Mouse (Mus musculus) hindbrain, embryonic 10.5 days (tissue): ENCODE measurements around the gene Fbln1. TPM values are rescaled to one million over a fixed set of nuclear protein-coding genes. Genes with fewer than 3 reads are reported as not detected.

Source experiments
- DNase-seq: peaks from one replicate; pipeline ENCODE4 v3.0.0-alpha.2; 2017; ENCODE audit warnings: low spot score
- H3K27ac ChIP-seq: fragments of 300-500 bp; sonication (generic); 2 replicates; pipeline ENCODE4 v1.5.1; 2016; ENCODE audit warnings: mild to moderate bottlenecking, moderate library complexity
- H3K27me3 ChIP-seq: fragments of 300-500 bp; sonication (generic); 2 replicates; pipeline ENCODE4 v1.6.1; 2016; ENCODE audit warnings: mild to moderate bottlenecking; ENCODE audit not compliant: poor library complexity, insufficient read depth, severe bottlenecking
- H3K36me3 ChIP-seq: fragments of 300-500 bp; sonication (generic); 2 replicates; pipeline ENCODE4 v1.6.1; 2016; ENCODE audit warnings: mild to moderate bottlenecking, moderate library complexity
- H3K4me1 ChIP-seq: fragments of 300-500 bp; sonication (generic); replicated peaks from 2 replicates; pipeline ENCODE4 v1.6.1; 2016; ENCODE audit warnings: mild to moderate bottlenecking
- H3K4me3 ChIP-seq: fragments of 300-500 bp; sonication (generic); 2 replicates; pipeline ENCODE4 v1.5.1; 2016; ENCODE audit warnings: mild to moderate bottlenecking, moderate library complexity
- H3K9me3 ChIP-seq: fragments of 300-500 bp; sonication (generic); 2 replicates; pipeline ENCODE4 v1.6.1; 2016; ENCODE audit warnings: mild to moderate bottlenecking, moderate library complexity
- whole genome bisulfite sequencing: fragments of 180-500 bp; shearing (Covaris S2); methylation state at CpG from one replicate; pipeline ENCODE4 v1.1.7; 2016; 5-methylcytosine and 5-hydroxymethylcytosine counted together
- polyA plus RNA-seq: library from polyadenylated mRNA; unstranded; fragments of >200 nt; fragmentation: Nextera tagmentation; extraction: Ambion mirVana; gene quantifications from 2 replicates; pipeline ENCODE4 v1.2.1, GENCODE M21; 2016

Fbln1 gene
- polyA plus RNA-seq, 1 experiment from 2014 or later: 157 TPM

DNA sequence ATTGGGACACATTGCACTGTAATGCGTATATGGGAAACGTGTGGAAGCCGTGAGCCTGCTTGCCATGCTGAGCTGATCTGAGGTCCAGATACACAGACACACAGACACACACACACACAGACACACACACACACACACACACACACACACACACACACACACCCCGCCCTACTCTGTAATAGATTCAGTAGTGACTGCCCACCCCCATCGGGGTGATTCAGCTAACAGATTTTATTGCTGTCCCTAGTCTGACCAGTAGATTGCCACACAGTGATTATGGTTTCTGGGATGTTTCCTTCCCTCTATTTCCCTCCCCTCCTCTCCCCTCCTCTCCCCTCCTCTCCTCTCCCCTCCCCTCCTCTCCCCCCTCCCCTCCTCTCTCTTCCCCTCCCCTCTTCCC, 42.6 kb downstream of the Fbln1 start:
- H3K36me3 ChIP-seq: peaks cover 96% of the 10 kb centered on the region
- WGBS: 93% methylated on average over 5 of the region's 5 CpGs

DNA sequence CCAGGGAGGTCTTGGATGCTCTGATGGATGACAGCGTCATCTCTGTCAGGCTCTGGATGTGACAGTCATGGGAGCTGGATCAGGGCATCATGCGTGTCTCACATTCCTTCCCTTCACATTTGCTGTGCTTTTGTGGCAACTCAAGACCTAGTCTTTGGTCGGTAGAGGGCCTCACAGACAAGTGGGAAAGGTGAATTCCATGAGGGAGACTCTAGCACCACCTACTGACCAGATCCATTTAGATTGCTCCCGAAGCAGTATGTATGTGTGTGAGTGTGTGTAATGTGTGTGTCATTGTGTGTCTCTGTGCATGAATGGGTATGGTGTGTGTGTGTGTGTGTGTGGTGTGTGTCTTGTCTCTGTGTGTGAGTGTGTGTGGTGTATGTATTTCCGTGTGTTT, 43.5 kb downstream of the Fbln1 start:
- Histone ChIP-seq H3K27me3 (no peaks in the 10 kb centered on the region), H3K27ac (no peak overlapping the region), H3K36me3 (peaks cover 87% of the 10 kb centered on the region), H3K4me3 (no peak overlapping the region), H3K4me1 (no peaks in the 10 kb centered on the region), H3K9me3 (no peaks in the 10 kb centered on the region)
- 62% methylated on average over 5 of the region's 5 CpGs for WGBS
- peak; percentile 22 for DNase-seq

More for the DNA sequence above, 42.6 kb downstream of the Fbln1 start:
- Histone ChIP-seq H3K9me3 (no peaks in the 10 kb centered on the region), H3K4me3 (no peak overlapping the region), H3K27me3 (no peaks in the 10 kb centered on the region), H3K27ac (no peak overlapping the region), H3K4me1 (no peaks in the 10 kb centered on the region)
- DNase-seq: no peak

DNA sequence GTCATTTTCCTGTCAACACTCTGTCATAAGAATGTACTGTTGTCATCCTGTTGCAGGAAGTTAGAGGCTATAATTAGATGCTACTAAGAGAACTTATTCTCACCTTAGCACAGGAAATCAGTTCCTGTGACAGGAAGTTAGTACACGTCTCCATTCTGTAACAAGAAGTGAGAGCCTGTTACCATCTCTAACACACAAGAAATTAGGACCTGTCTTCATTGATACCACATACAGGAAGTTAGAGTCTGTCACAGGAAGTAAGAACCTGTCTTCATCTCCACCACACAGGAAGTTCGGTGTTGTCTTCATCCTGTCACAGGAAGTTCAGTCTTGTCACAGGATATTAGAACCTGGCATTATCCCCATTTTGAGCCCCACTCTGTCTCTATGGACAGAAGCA, 44.7 kb downstream of the Fbln1 start:
- 91% methylated on average over 2 of the region's 2 CpGs for WGBS
- no peak for DNase-seq
- H3K9me3 ChIP-seq: no peaks in the 10 kb centered on the region
- H3K27me3 ChIP-seq: no peaks in the 10 kb centered on the region
- peaks cover 85% of the 10 kb centered on the region for H3K36me3 ChIP-seq
- H3K27ac ChIP-seq: no peak overlapping the region
- no peaks in the 10 kb centered on the region for H3K4me1 ChIP-seq
- H3K4me3 ChIP-seq: no peak overlapping the region

- Histone ChIP-seq H3K36me3 (peaks cover 70% of the 10 kb centered on the region), H3K27ac (no peak overlapping the region), H3K4me3 (no peak overlapping the region), H3K9me3 (no peaks in the 10 kb centered on the region), H3K27me3 (no peaks in the 10 kb centered on the region), H3K4me1 (no peaks in the 10 kb centered on the region)
- 95% methylated on average over 6 of the region's 6 CpGs for WGBS
- no peak for DNase-seq
Observed at GRCm38 (mm10) chr15:85252476-85252875, 46.7 kb downstream of the Fbln1 start.

DNA sequence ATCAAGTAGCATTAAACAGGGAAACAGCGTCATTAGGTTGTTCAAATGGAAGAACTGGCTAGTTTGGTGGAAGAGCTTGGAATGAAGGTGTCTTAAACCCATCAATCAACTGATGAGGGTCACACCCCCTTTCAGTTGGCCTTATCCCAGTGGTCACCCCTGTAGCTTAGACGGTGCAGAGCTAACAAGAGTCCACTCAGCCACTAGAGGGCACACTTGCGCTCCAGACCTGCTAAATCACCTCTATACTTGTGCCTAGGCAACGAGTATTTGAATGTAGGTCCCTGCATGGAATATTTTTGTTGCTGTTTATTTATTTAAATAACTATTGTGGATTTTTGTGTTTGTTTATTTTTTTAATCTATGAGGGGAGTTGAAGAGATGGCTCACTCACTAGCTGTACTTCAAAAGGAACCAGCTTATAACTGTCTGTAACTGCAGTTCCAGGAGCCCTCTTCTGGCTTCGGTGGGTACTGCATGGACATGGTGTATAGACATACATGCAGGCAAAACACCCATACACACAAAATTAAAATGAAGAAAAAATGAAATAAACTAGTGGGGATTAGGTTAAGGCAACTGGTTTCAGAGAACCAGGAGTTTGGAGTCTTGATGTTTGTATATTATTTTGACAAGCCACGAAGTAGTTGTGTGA, 52.2 kb downstream of the Fbln1 start:
- peaks cover 13% of the 10 kb centered on the region for H3K9me3 ChIP-seq
- DNase-seq: peak; percentile 47
- H3K4me1 ChIP-seq: no peaks in the 10 kb centered on the region
- H3K4me3 ChIP-seq: no peak overlapping the region
- peaks cover 53% of the 10 kb centered on the region for H3K36me3 ChIP-seq
- H3K27me3 ChIP-seq: no peaks in the 10 kb centered on the region
- H3K27ac ChIP-seq: no peak overlapping the region
- 72% methylated on average over 6 of the region's 6 CpGs for WGBS

GRCm38 (mm10) chr15:85262805-85263204, 57.1 kb downstream of the Fbln1 start:
- Histone ChIP-seq H3K4me3 (no peak overlapping the region), H3K27ac (no peak overlapping the region), H3K36me3 (peaks cover 61% of the 10 kb centered on the region), H3K4me1 (peaks cover 10% of the 10 kb centered on the region), H3K27me3 (no peaks in the 10 kb centered on the region), H3K9me3 (peaks cover 13% of the 10 kb centered on the region)
- no peak for DNase-seq
- WGBS: 89% methylated on average over 5 of the region's 5 CpGs

DNA sequence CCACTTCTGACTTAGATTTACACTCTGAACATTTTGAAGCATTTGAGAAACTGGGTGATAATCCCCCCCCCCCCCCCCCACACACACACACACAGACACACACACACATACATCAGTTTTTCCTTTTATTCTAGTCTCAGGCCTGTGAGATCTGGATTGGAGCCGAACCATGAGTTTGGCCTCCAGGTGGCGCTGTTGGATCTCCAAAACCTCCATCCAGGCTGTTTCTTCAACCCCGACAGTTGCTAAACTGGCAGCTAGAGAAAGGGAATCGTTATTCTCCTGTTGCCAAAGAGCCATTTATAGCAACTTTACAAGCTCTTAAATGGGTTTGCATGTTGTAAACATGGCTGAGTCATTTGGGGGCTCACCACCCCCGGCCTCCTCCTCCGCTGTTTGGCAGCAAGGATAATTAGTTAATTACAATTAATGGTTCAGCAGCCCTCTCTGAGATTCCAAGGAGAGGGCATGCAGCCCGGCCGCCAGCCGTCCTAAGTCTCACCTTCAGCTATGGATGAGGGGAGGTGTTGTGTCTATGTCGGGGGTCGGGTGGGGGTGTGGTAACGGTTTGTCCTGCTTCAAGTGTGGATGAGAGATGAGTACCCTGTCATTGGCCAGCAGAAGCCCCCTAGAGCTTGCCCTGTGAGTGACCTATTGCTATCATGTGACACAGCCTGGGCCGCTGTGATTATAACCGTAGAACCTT, 61.1 kb downstream of the Fbln1 start:
- H3K27ac ChIP-seq: 0 out of 2 replicates have a peak overlapping the region, but pooled peaks have one; percentile 31
- no peak overlapping the region for H3K4me3 ChIP-seq
- H3K27me3 ChIP-seq: no peaks in the 10 kb centered on the region
- H3K36me3 ChIP-seq: peaks cover 41% of the 10 kb centered on the region
- DNase-seq: peak; percentile 84
- peaks cover 22% of the 10 kb centered on the region for H3K4me1 ChIP-seq
- no peaks in the 10 kb centered on the region for H3K9me3 ChIP-seq
- 62% methylated on average over 14 of the region's 14 CpGs for WGBS

- 88% methylated on average over 19 of the region's 19 CpGs for WGBS
- H3K27me3 ChIP-seq: no peaks in the 10 kb centered on the region
- no peak for DNase-seq
- H3K4me3 ChIP-seq: no peak overlapping the region
- H3K9me3 ChIP-seq: no peaks in the 10 kb centered on the region
- peaks cover 41% of the 10 kb centered on the region for H3K36me3 ChIP-seq
- peak overlapping the region; percentile 31; the same call in 1 of the 2 replicates for H3K27ac ChIP-seq
- peaks cover 25% of the 10 kb centered on the region for H3K4me1 ChIP-seq
Observed at GRCm38 (mm10) chr15:85267891-85268290, 62.1 kb downstream of the Fbln1 start.

DNA sequence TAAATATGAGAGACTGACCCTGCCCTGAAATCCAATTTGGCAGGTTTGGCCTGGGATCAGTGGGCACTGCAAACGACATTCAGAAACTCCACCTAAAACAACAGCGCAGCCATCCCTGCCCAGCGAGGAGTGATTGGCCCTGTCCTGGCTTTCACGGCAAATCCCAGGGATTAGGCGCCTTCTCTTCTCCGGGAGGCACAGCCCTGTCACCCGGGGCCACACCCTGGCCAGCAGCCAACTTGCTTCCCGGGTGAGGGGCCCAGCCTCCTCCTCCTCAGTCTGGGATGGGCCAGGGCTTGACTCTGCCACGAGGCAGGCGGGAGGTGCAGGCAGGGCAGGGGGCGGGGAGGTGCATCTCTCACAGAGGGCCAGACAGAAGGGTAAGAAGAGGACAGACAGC, 67.2 kb downstream of the Fbln1 start:
- Histone ChIP-seq H3K27ac (peak overlapping the region; percentile 67), H3K9me3 (no peaks in the 10 kb centered on the region), H3K27me3 (no peaks in the 10 kb centered on the region), H3K4me3 (no peak overlapping the region), H3K4me1 (peaks cover 31% of the 10 kb centered on the region), H3K36me3 (peaks cover 14% of the 10 kb centered on the region; the same call in 1 of the 2 replicates)
- 44% methylated on average over 11 of the region's 11 CpGs for WGBS
- DNase-seq: no peak

DNA sequence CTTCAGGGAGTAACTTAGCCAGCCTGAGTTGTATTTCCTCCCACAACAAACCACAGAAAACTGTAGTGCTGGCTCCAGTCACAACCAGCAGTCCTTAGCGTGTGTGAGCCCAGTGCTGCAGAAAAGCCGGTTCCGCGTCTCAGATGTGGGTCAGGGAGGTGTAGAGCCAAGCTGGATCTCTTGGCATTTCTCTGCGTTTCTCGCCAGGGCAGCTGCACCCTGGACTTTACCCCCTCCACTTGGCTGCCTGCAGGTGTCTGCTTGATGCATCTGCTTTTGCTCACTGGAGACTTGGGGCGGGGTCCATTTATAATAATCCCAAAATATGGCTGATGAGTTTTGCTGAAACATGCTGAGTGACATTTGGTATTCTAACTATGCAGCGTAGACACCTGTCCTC, 71.5 kb downstream of the Fbln1 start:
- DNase-seq: no peak
- Histone ChIP-seq H3K9me3 (no peaks in the 10 kb centered on the region), H3K27me3 (no peaks in the 10 kb centered on the region), H3K4me3 (no peak overlapping the region), H3K4me1 (peaks cover 20% of the 10 kb centered on the region), H3K27ac (no peak overlapping the region), H3K36me3 (peaks cover 5% of the 10 kb centered on the region; the same call in 1 of the 2 replicates)
- WGBS: 94% methylated on average over 8 of the region's 8 CpGs

DNA sequence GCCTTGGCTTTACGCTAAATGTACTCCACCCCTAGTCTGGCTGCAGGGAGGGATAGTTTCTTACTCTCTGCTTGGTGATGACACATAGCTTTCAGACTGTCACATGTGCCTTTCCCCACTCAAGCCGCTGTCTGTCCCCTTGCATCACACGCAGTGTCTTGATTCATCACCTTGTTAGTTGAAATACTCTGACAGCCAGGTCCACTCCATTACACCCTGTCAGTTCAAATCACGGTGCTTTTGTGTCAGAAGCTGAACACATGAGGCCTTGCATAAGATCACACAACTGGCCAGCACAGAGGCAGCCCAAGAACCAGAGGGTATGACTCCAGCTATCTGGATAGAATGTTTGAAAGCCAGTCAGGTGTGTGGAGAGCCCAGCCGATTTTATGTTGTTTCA, 73.2 kb downstream of the Fbln1 start:
- H3K4me3 ChIP-seq: no peak overlapping the region
- WGBS: 95% methylated on average over 5 of the region's 5 CpGs
- DNase-seq: no peak
- no peaks in the 10 kb centered on the region for H3K9me3 ChIP-seq
- H3K36me3 ChIP-seq: no peaks in the 10 kb centered on the region; the same call in 1 of the 2 replicates
- H3K27ac ChIP-seq: no peak overlapping the region
- no peaks in the 10 kb centered on the region for H3K27me3 ChIP-seq
- peaks cover 14% of the 10 kb centered on the region; the same call in 1 of the 2 replicates for H3K4me1 ChIP-seq

- WGBS: 84% methylated on average over 5 of the region's 5 CpGs
- H3K4me1 ChIP-seq: peaks cover 2% of the 10 kb centered on the region; the same call in 1 of the 2 replicates
Observed at GRCm38 (mm10) chr15:85282021-85282420, 76.3 kb downstream of the Fbln1 start.

GRCm38 (mm10) chr15:85284651-85285050, 78.9 kb downstream of the Fbln1 start:
- no peak for DNase-seq
- Histone ChIP-seq H3K27ac (no peak overlapping the region), H3K4me3 (no peak overlapping the region), H3K27me3 (no peaks in the 10 kb centered on the region), H3K4me1 (peaks cover 2% of the 10 kb centered on the region; the same call in 1 of the 2 replicates), H3K9me3 (no peaks in the 10 kb centered on the region), H3K36me3 (peaks cover 5% of the 10 kb centered on the region; the same call in 1 of the 2 replicates)
- WGBS: 92% methylated on average over 6 of the region's 6 CpGs

More at GRCm38 (mm10) chr15:85282021-85282420, 76.3 kb downstream of the Fbln1 start:
- no peak for DNase-seq
- no peak overlapping the region for H3K27ac ChIP-seq
- H3K27me3 ChIP-seq: no peaks in the 10 kb centered on the region
- peaks cover 5% of the 10 kb centered on the region; the same call in 1 of the 2 replicates for H3K36me3 ChIP-seq
- no peak overlapping the region for H3K4me3 ChIP-seq
- H3K9me3 ChIP-seq: no peaks in the 10 kb centered on the region
